ENCODE assay signal across 21 mouse cellular contexts in genomic region chr6:85902303-85902702, GRCm38 (mm10). TPM values are rescaled to one million over a fixed set of nuclear protein-coding genes. Genes with fewer than 3 reads are reported as not detected.
DNase-seq lines count a peak whose midpoint lies in the region; ATAC-seq and TF ChIP-seq lines count a peak whose summit lies in the region.
"Had no signal": no experiment of that assay in that cellular context is flagged by ENCODE, and none has a peak within 500 bp of the region (broad histone marks: within the 10 kb centered on the region; RNA-seq: fewer than 3 reads in every experiment).

No protein-coding gene starts in this region.

- H3K9me3 ChIP-seq in liver, embryonic 12.5 days (replicated peaks) = no peaks in the 10 kb centered on the region
- H3K9me3 ChIP-seq in intestine, embryonic 15.5 days = no peaks in the 10 kb centered on the region
- no peaks in the 10 kb centered on the region for H3K9me3 ChIP-seq in intestine, postnatal 0 days (ENCODE audit: control insufficient read depth)
- H3K9me3 ChIP-seq: embryonic facial prominence, embryonic 10.5 days; heart, embryonic 12.5 days; hindbrain, embryonic 10.5 days had no signal

- no peaks in the 10 kb centered on the region for H3K79me2 ChIP-seq in liver, adult 2 months (ENCODE audit: control insufficient read depth, insufficient read depth, low read length)

- no peak overlapping the region for H3K27ac ChIP-seq in liver, adult 2 months (replicated peaks; ENCODE audit: insufficient read depth, low read depth, low read length)
- H3K27ac ChIP-seq in liver, embryonic 12.5 days = no peak overlapping the region
- no peak overlapping the region for H3K27ac ChIP-seq in intestine, embryonic 15.5 days
- peak overlapping the region; percentile 62; the same call in 1 of the 2 replicates for H3K27ac ChIP-seq in intestine, postnatal 0 days (ENCODE audit: low read depth, low read length)
- H3K27ac ChIP-seq: embryonic facial prominence, embryonic 10.5 days; heart, adult 2 months; hindbrain, embryonic 10.5 days; hindbrain, embryonic 14.5 days had no signal

- no peak for TF ChIP-seq CTCF in liver, adult 2 months (IDR thresholded peaks at IDR 0.05; ENCODE audit: low read depth, low read length)
- no peak for TF ChIP-seq CTCF in intestine, postnatal 0 days (IDR thresholded peaks at IDR 0.05; ENCODE audit: low read depth)

- no peak overlapping the region for H3K4me3 ChIP-seq in liver, adult 2 months (ENCODE audit: insufficient read depth, low read depth, low read length)
- no peak overlapping the region for H3K4me3 ChIP-seq in liver, embryonic 12.5 days
- no peak overlapping the region for H3K4me3 ChIP-seq in intestine, embryonic 15.5 days (replicated peaks)
- H3K4me3 ChIP-seq in intestine, postnatal 0 days (ENCODE audit: low read depth, low read length) = no peak overlapping the region
- H3K4me3 ChIP-seq: embryonic facial prominence, embryonic 10.5 days; heart, adult 2 months; heart, embryonic 12.5 days; hindbrain, embryonic 10.5 days had no signal

- H3K36me3 ChIP-seq in liver, adult 2 months (ENCODE audit: control insufficient read depth, insufficient read depth, low read length) = no peaks in the 10 kb centered on the region
- no peaks in the 10 kb centered on the region for H3K36me3 ChIP-seq in liver, embryonic 12.5 days
- H3K36me3 ChIP-seq in intestine, embryonic 15.5 days = no peaks in the 10 kb centered on the region
- no peaks in the 10 kb centered on the region for H3K36me3 ChIP-seq in intestine, postnatal 0 days (ENCODE audit: control insufficient read depth, insufficient read depth)
- H3K36me3 ChIP-seq: embryonic facial prominence, embryonic 10.5 days; heart, embryonic 12.5 days; hindbrain, embryonic 10.5 days had no signal

- H3K4me2 ChIP-seq in liver, embryonic 12.5 days = no peak overlapping the region
- no peak overlapping the region for H3K4me2 ChIP-seq in intestine, embryonic 15.5 days (replicated peaks)
- H3K4me2 ChIP-seq in intestine, postnatal 0 days (replicated peaks; ENCODE audit: low read depth) = no peak overlapping the region
- H3K4me2 ChIP-seq: heart, embryonic 12.5 days; hindbrain, embryonic 14.5 days had no signal

- ATAC-seq in liver, embryonic 12.5 days = no peak
- ATAC-seq in intestine, embryonic 15.5 days = 0 out of 2 replicates have a peak, but pooled peaks have one; percentile 25
- peak; percentile 73 for ATAC-seq in intestine, postnatal 0 days
- ATAC-seq: activated CD4-positive, CD25-positive, alpha-beta regulatory T cell, adult 4 months; forebrain, embryonic 14.5 days; Patski had no signal

- TF ChIP-seq POLR2A in liver, adult 2 months (IDR thresholded peaks at IDR 0.05; ENCODE audit: extremely low read depth, insufficient read depth, low read length) = no peak

- H3K9ac ChIP-seq in liver, adult 2 months (ENCODE audit: low read depth, low read length) = no peak overlapping the region
- H3K9ac ChIP-seq in liver, embryonic 12.5 days = no peak overlapping the region
- H3K9ac ChIP-seq in intestine, embryonic 15.5 days = no peak overlapping the region
- H3K9ac ChIP-seq in intestine, postnatal 0 days (ENCODE audit: low read depth, low read length) = no peak overlapping the region
- H3K9ac ChIP-seq: heart, embryonic 12.5 days; hindbrain, embryonic 14.5 days had no signal

- DNase-seq in liver, adult 2 months (ENCODE audit: extremely low read depth, low read depth, low spot score) = peak; percentile 41
- peak; percentile 26 for DNase-seq in testis, postnatal 10 days (ENCODE audit: low spot score)
- DNase-seq in cerebellum, adult 18-20 months = no peak
- DNase-seq: adrenal gland, postnatal 14 days; cerebellum, adult 11-12 months; cerebellum, adult 9-11 months; heart, adult 2 months had no signal

- 17% methylated on average over 2 of the region's 2 CpGs for WGBS in liver, adult 2 months
- 80% methylated on average over 2 of the region's 2 CpGs for WGBS in liver, embryonic 12.5 days (ENCODE audit: insufficient replicate concordance)
- 82% methylated on average over 2 of the region's 2 CpGs for WGBS in intestine, embryonic 15.5 days
- 45% methylated on average over 2 of the region's 2 CpGs for WGBS in intestine, postnatal 0 days

- no peaks in the 10 kb centered on the region for H3K27me3 ChIP-seq in liver, adult 2 months (ENCODE audit: control insufficient read depth, insufficient read depth, low read length)
- H3K27me3 ChIP-seq in liver, embryonic 12.5 days (replicated peaks) = peaks cover 7% of the 10 kb centered on the region; the same call in 1 of the 2 replicates
- no peaks in the 10 kb centered on the region for H3K27me3 ChIP-seq in intestine, embryonic 15.5 days (replicated peaks)
- no peaks in the 10 kb centered on the region for H3K27me3 ChIP-seq in intestine, postnatal 0 days (replicated peaks; ENCODE audit: control insufficient read depth, insufficient read depth, low read length)
- H3K27me3 ChIP-seq: CH12.LX; heart, embryonic 12.5 days; Patski had no signal

- peaks cover 6% of the 10 kb centered on the region for H3K4me1 ChIP-seq in liver, adult 2 months (ENCODE audit: control insufficient read depth, insufficient read depth, low read length)
- no peaks in the 10 kb centered on the region for H3K4me1 ChIP-seq in liver, embryonic 12.5 days
- H3K4me1 ChIP-seq in intestine, embryonic 15.5 days (replicated peaks) = no peaks in the 10 kb centered on the region
- no peaks in the 10 kb centered on the region for H3K4me1 ChIP-seq in intestine, postnatal 0 days (replicated peaks; ENCODE audit: control insufficient read depth, insufficient read depth, low read length)
- H3K4me1 ChIP-seq: embryonic facial prominence, embryonic 10.5 days; heart, embryonic 12.5 days; hindbrain, embryonic 10.5 days had no signal

RNA-seq across cellular contexts. Expression of gene Nat8f4, which starts 2.4 kb away (rescaled TPM):
- 4.4 and 4.5 TPM in 2 replicates for total RNA-seq in liver, adult 2 months (2014; rRNA removed)
- 2.9 and 3.5 TPM in 2 replicates for polyA plus RNA-seq in liver, adult 2 months (2012; rRNA removed)
- polyA plus RNA-seq in liver, embryonic 12.5 days (2016; fragmentation: Nextera tagmentation; extraction: Ambion mirVana) = 0.81 and 1.2 TPM in 2 replicates
- polyA plus RNA-seq in intestine, embryonic 15.5 days (2015; fragmentation: Nextera tagmentation; extraction: Ambion mirVana) = 4.5 and 5.0 TPM in 2 replicates
- polyA plus RNA-seq in intestine, postnatal 0 days (2015; fragmentation: Nextera tagmentation; extraction: Ambion mirVana) = 38.7 and 41.4 TPM in 2 replicates

RNA-seq across cellular contexts. Expression of gene Tprkb, which starts 9.4 kb away (rescaled TPM):
- 159 and 170 TPM in 2 replicates for total RNA-seq in liver, adult 2 months (2014; rRNA removed)
- 93.1 and 100 TPM in 2 replicates for polyA plus RNA-seq in liver, adult 2 months (2012; rRNA removed)
- 29.6 and 31.1 TPM in 2 replicates for polyA plus RNA-seq in liver, embryonic 12.5 days (2016; fragmentation: Nextera tagmentation; extraction: Ambion mirVana)
- 39.3 and 41.8 TPM in 2 replicates for polyA plus RNA-seq in intestine, embryonic 15.5 days (2015; fragmentation: Nextera tagmentation; extraction: Ambion mirVana)
- polyA plus RNA-seq in intestine, postnatal 0 days (2015; fragmentation: Nextera tagmentation; extraction: Ambion mirVana) = 61.3 and 65.1 TPM in 2 replicates

RNA-seq across cellular contexts. Expression of gene Nat8f1, which starts 13.2 kb away (rescaled TPM):
- total RNA-seq in liver, adult 2 months (2014; rRNA removed) = 328 and 390 TPM in 2 replicates
- polyA plus RNA-seq in liver, adult 2 months (2012; rRNA removed) = 627 and 681 TPM in 2 replicates
- 3.4 and 4.5 TPM in 2 replicates for polyA plus RNA-seq in liver, embryonic 12.5 days (2016; fragmentation: Nextera tagmentation; extraction: Ambion mirVana)
- polyA plus RNA-seq in intestine, embryonic 15.5 days (2015; fragmentation: Nextera tagmentation; extraction: Ambion mirVana) = 8.6 and 9.0 TPM in 2 replicates
- 18.1 and 19.0 TPM in 2 replicates for polyA plus RNA-seq in intestine, postnatal 0 days (2015; fragmentation: Nextera tagmentation; extraction: Ambion mirVana)

RNA-seq across cellular contexts. Expression of gene Nat8f2, which starts 33.3 kb away (rescaled TPM):
- 524 and 612 TPM in 2 replicates for total RNA-seq in liver, adult 2 months (2014; rRNA removed)
- polyA plus RNA-seq in liver, adult 2 months (2012; rRNA removed) = 256 and 307 TPM in 2 replicates
- polyA plus RNA-seq in liver, embryonic 12.5 days (2016; fragmentation: Nextera tagmentation; extraction: Ambion mirVana) = 0.04 TPM in 1 of 2 replicates, not detected in the other
- 0.08 TPM in 1 of 2 replicates, not detected in the other for polyA plus RNA-seq in intestine, embryonic 15.5 days (2015; fragmentation: Nextera tagmentation; extraction: Ambion mirVana)
- polyA plus RNA-seq in intestine, postnatal 0 days (2015; fragmentation: Nextera tagmentation; extraction: Ambion mirVana) = 0.16 and 0.38 TPM in 2 replicates
- total RNA-seq: CH12.LX; heart, postnatal 25 days had no signal
- polyA plus RNA-seq: activated CD4-positive, CD25-positive, alpha-beta regulatory T cell, adult 4 months; embryonic facial prominence, embryonic 10.5 days; embryonic facial prominence, embryonic 14.5 days; forebrain, embryonic 14.5 days; heart, adult 2 months; heart, embryonic 12.5 days; heart, embryonic 16.5 days; hindbrain, embryonic 10.5 days; hindbrain, embryonic 14.5 days had no signal

RNA-seq across cellular contexts. Expression of gene Dusp11, which starts 59.2 kb away (rescaled TPM):
- 26.1 and 37.7 TPM in 2 replicates for total RNA-seq in liver, adult 2 months (2014; rRNA removed)
- 19.6 and 28.9 TPM in 2 replicates for polyA plus RNA-seq in liver, adult 2 months (2012; rRNA removed)
- polyA plus RNA-seq in liver, embryonic 12.5 days (2016; fragmentation: Nextera tagmentation; extraction: Ambion mirVana) = 37.2 and 38.0 TPM in 2 replicates
- polyA plus RNA-seq in intestine, embryonic 15.5 days (2015; fragmentation: Nextera tagmentation; extraction: Ambion mirVana) = 43.4 and 43.5 TPM in 2 replicates
- polyA plus RNA-seq in intestine, postnatal 0 days (2015; fragmentation: Nextera tagmentation; extraction: Ambion mirVana) = 37.1 and 39.9 TPM in 2 replicates

Comparison
In these comparisons a context has a peak if more than half of its experiments do, and no peak if none do; other contexts are left out.
1. RNA of gene Nat8f1, which starts 13.2 kb away (polyA plus RNA-seq): 627 to 681 TPM in liver, adult 2 months; 18.1 to 19.0 TPM in intestine, postnatal 0 days, 8.6 to 9.0 TPM in intestine, embryonic 15.5 days and 3.4 to 4.5 TPM in liver, embryonic 12.5 days; every median in the first group is over 10 times any median in the second.
2. DNase-seq: peak in liver, adult 2 months (single experiment) and testis, postnatal 10 days (single experiment); none in cerebellum, adult 18-20 months (0 of 2).